In genomic region chr9:66682822-66683221, GRCm38 (mm10) we compare ENCODE assay signal across 21 mouse cellular contexts. TPM values are rescaled to one million over a fixed set of nuclear protein-coding genes. Genes with fewer than 3 reads are reported as not detected.
DNase-seq lines count a peak whose midpoint lies in the region; ATAC-seq and TF ChIP-seq lines count a peak whose summit lies in the region.
"Had no signal": no experiment of that assay in that cellular context is flagged by ENCODE, and none has a peak within 500 bp of the region (broad histone marks: within the 10 kb centered on the region; RNA-seq: fewer than 3 reads in every experiment).

No protein-coding gene starts in this region.

- H3K4me3 ChIP-seq in liver, embryonic 12.5 days = no peak overlapping the region
- H3K4me3 ChIP-seq in MEL (ENCODE audit: control insufficient read depth in 1 of 2, insufficient read depth in 1 of 2, low read depth in 2 of 2, low read length in 2 of 2) = no peak overlapping the region
- H3K4me3 ChIP-seq: embryonic facial prominence, embryonic 15.5 days; forebrain, embryonic 13.5 days; heart, embryonic 10.5 days; left cerebral cortex, adult 2 months; limb, embryonic 13.5 days; stomach, embryonic 15.5 days had no signal

- 0 out of 2 replicates have a peak, but pooled peaks cover 4% of the 10 kb centered on the region for H3K4me1 ChIP-seq in liver, embryonic 12.5 days
- H3K4me1 ChIP-seq in MEL (ENCODE audit: control insufficient read depth in 1 of 2, insufficient read depth in 2 of 2, low read length in 2 of 2) = peaks cover 0 to 8% of the 10 kb centered on the region in 2 experiments; a peak in 1 of 4 replicates
- H3K4me1 ChIP-seq: embryonic facial prominence, embryonic 15.5 days; forebrain, embryonic 13.5 days; heart, embryonic 10.5 days; stomach, embryonic 15.5 days had no signal

- no peaks in the 10 kb centered on the region for H3K27me3 ChIP-seq in liver, embryonic 12.5 days (replicated peaks)
- H3K27me3 ChIP-seq in MEL (ENCODE audit: control insufficient read depth in 1 of 2, insufficient read depth in 2 of 2, low read length in 2 of 2) = peaks cover 0 to 2% of the 10 kb centered on the region in 2 experiments; a peak in 3 of 4 replicates
- H3K27me3 ChIP-seq: embryonic facial prominence, embryonic 15.5 days; forebrain, embryonic 13.5 days; limb, embryonic 13.5 days; Patski; stomach, embryonic 15.5 days had no signal

- no peak for TF ChIP-seq RAD21 in MEL (IDR thresholded peaks at IDR 0.05; ENCODE audit: low read depth, low read length)

- no peaks in the 10 kb centered on the region for H3K9me3 ChIP-seq in liver, embryonic 12.5 days (replicated peaks)
- no peaks in the 10 kb centered on the region for H3K9me3 ChIP-seq in MEL (replicated peaks; ENCODE audit: insufficient read depth, low read length)
- H3K9me3 ChIP-seq: embryonic facial prominence, embryonic 15.5 days; forebrain, embryonic 13.5 days; heart, embryonic 10.5 days; limb, embryonic 13.5 days; stomach, embryonic 15.5 days had no signal

- TF ChIP-seq CTCF in MEL (IDR thresholded peaks at IDR 0.05 in 2 of 3, conservative IDR thresholded peaks at IDR 0.05 in 1 of 3; ENCODE audit: control insufficient read depth in 1 of 3, insufficient read depth in 1 of 3, low read depth in 2 of 3, low read length in 3 of 3, poor library complexity in 1 of 3, severe bottlenecking in 1 of 3) = no peak

- 32% methylated on average over 3 of the region's 3 CpGs for WGBS in liver, embryonic 12.5 days (ENCODE audit: insufficient replicate concordance)

- DNase-seq in liver (peak; percentile 13), MEL (ENCODE audit: low read depth, low spot score) (peak; percentile 25)
- peak; percentile 56 for DNase-seq in induced T-regulatory cell, adult 2 months (ENCODE audit: low read depth)
- DNase-seq in cerebellum, postnatal 4 days (ENCODE audit: low spot score in 2 of 2) = no peak
- no peak for DNase-seq in gastrocnemius, postnatal 25 days
- DNase-seq in gastrocnemius, adult 18-20 months (ENCODE audit: low spot score) = no peak
- DNase-seq: kidney, adult 9 months; right cerebral cortex, postnatal 25 days; thymus, postnatal 25 days had no signal

- ATAC-seq in liver, embryonic 12.5 days = no peak
- peak; percentile 93 for ATAC-seq in monocyte, adult 5-6 weeks (replicated peaks; ENCODE audit: insufficient number of reproducible peaks, low FRiP score, low TSS enrichment, poor library complexity, severe bottlenecking)
- ATAC-seq: forebrain, embryonic 13.5 days; hindbrain, postnatal 0 days; Patski had no signal

- H3K79me2 ChIP-seq in MEL (ENCODE audit: control insufficient read depth, insufficient read depth, low read length, poor library complexity) = no peaks in the 10 kb centered on the region

- H3K9ac ChIP-seq in liver, embryonic 12.5 days = no peak overlapping the region
- no peak overlapping the region for H3K9ac ChIP-seq in MEL (ENCODE audit: control insufficient read depth, low read depth, low read length, poor library complexity, severe bottlenecking)
- H3K9ac ChIP-seq: embryonic facial prominence, embryonic 15.5 days; forebrain, embryonic 13.5 days; limb, embryonic 13.5 days; stomach, embryonic 15.5 days had no signal

- TF ChIP-seq EP300 in MEL (IDR thresholded peaks at IDR 0.05; ENCODE audit: low read depth in 1 of 2, low read length in 2 of 2) = no peak

- H3K27ac ChIP-seq in liver, embryonic 12.5 days = no peak overlapping the region
- H3K27ac ChIP-seq in MEL (ENCODE audit: control insufficient read depth, low read depth, low read length) = no peak overlapping the region
- H3K27ac ChIP-seq: embryonic facial prominence, embryonic 15.5 days; forebrain, embryonic 13.5 days; heart, embryonic 10.5 days; hindbrain, postnatal 0 days; left cerebral cortex, adult 2 months; limb, embryonic 13.5 days; macrophage; stomach, embryonic 15.5 days had no signal

- no peaks in the 10 kb centered on the region for H3K36me3 ChIP-seq in liver, embryonic 12.5 days
- H3K36me3 ChIP-seq in MEL (ENCODE audit: control insufficient read depth in 1 of 2, insufficient read depth in 2 of 2, low read length in 2 of 2) = no peaks in the 10 kb centered on the region
- H3K36me3 ChIP-seq: embryonic facial prominence, embryonic 15.5 days; heart, embryonic 10.5 days; limb, embryonic 13.5 days; stomach, embryonic 15.5 days had no signal

- H3K4me2 ChIP-seq in liver, embryonic 12.5 days = no peak overlapping the region
- H3K4me2 ChIP-seq: embryonic facial prominence, embryonic 15.5 days; forebrain, embryonic 13.5 days; limb, embryonic 13.5 days; stomach, embryonic 15.5 days had no signal

- no peak for TF ChIP-seq POLR2A in MEL (IDR thresholded peaks at IDR 0.05; ENCODE audit: control insufficient read depth in 1 of 2, insufficient read depth in 1 of 2, low read depth in 1 of 2, low read length in 2 of 2, poor library complexity in 1 of 2)

TF ChIP-seq in MEL, 35 proteins besides CTCF, POLR2A, EP300 and RAD21:
- TF ChIP-seq NRF1 (IDR thresholded peaks at IDR 0.05; ENCODE audit: insufficient read depth, low read depth, low read length, poor library complexity, severe bottlenecking) (no peak), GATA1 (IDR thresholded peaks at IDR 0.05; ENCODE audit: low read depth, low read length) (no peak), MAZ (IDR thresholded peaks at IDR 0.05; ENCODE audit: low read depth, low read length) (no peak), RCOR1 (IDR thresholded peaks at IDR 0.05; ENCODE audit: low read depth, low read length) (no peak)

RNA-seq across cellular contexts. Expression of gene Car12, which starts 30.7 kb away (rescaled TPM):
- 0.29 and 0.45 TPM in 2 replicates for polyA plus RNA-seq in liver, embryonic 12.5 days (2016; fragmentation: Nextera tagmentation; extraction: Ambion mirVana)
- 0.77 and 1.1 TPM in 2 replicates for total RNA-seq in MEL (2012; rRNA removed)
- 1 to 10 TPM in 1 of 2 experiments, not detected in 1; 1.8 TPM for polyA plus RNA-seq in MEL (2012; ENCODE audit: insufficient read depth in 1 of 2, insufficient read length in 2 of 2, low read depth in 1 of 2, low replicate concordance in 2 of 2, missing spikeins in 1 of 2)
- total RNA-seq in monocyte, adult 5-6 weeks (2017) = 0.87 TPM in 1 of 3 replicates, not detected in the others
- under 1 TPM; 0.08 to 0.19 TPM for total RNA-seq in gastrocnemius, postnatal 25 days (2021)
- total RNA-seq in gastrocnemius, adult 18-20 months (2021) = under 1 TPM; 0.14 to 0.24 TPM
- total RNA-seq: heart, postnatal 25 days had no signal

Comparison
In these comparisons a context has a peak if more than half of its experiments do, and no peak if none do; other contexts are left out.
1. DNase-seq: peak in liver (single experiment), MEL (single experiment) and induced T-regulatory cell, adult 2 months (single experiment); none in cerebellum, postnatal 4 days (0 of 2), gastrocnemius, postnatal 25 days (single experiment) and gastrocnemius, adult 18-20 months (single experiment).